Mouse (Mus musculus) lung, adult 2 months (tissue): ENCODE results near the gene Ank.

Experiments used
- CTCF ChIP-seq: fragments of 200-500 bp; IDR thresholded peaks from 2 replicates; pipeline ENCODE4 v1.5.1; 2011; ENCODE audit warnings: mild to moderate bottlenecking, low read length, control low read depth; ENCODE audit not compliant: insufficient read depth
- POLR2A ChIP-seq: fragments of 200-500 bp; IDR thresholded peaks from 2 replicates; pipeline ENCODE4 v1.6.1; 2011; ENCODE audit warnings: low read depth, mild to moderate bottlenecking, control low read depth, low read length, borderline replicate concordance; ENCODE audit errors: extremely low read depth

- TF ChIP-seq CTCF: no peak
- TF ChIP-seq POLR2A: no peak
Observed at GRCm38 (mm10) chr15:27626314-27626713, 159.8 kb downstream of the Ank start.
